7 mouse cellular contexts compared by ENCODE assay signal in genomic region chr7:139979011-139979719, GRCm38 (mm10). TPM values are rescaled to one million over a fixed set of nuclear protein-coding genes. Genes with fewer than 3 reads are reported as not detected.
A peak's percentile ranks its signal among the peaks of the same experiment; 100 is the strongest.
DNase-seq lines count a peak whose midpoint lies in the region; ATAC-seq lines count a peak whose summit lies in the region.

No protein-coding gene starts in this region.

- DNase-seq in lung, postnatal 25 days (ENCODE audit: low spot score), result no peak
- no peak for DNase-seq in midbrain, embryonic 10.5 days (ENCODE audit: low spot score)
- no peak for DNase-seq in gastrocnemius, adult 8-10 months (ENCODE audit: low spot score in 2 of 2)
- no peak for DNase-seq in urinary bladder, adult 18-20 months (ENCODE audit: low spot score in 2 of 2)

- 33% methylated on average over 13 of the region's 13 CpGs for WGBS in lung, embryonic 15.5 days
- WGBS in embryonic facial prominence, embryonic 15.5 days, result 38% methylated on average over 13 of the region's 13 CpGs
- WGBS in intestine, embryonic 16.5 days, result 36% methylated on average over 13 of the region's 13 CpGs
- WGBS in midbrain, embryonic 10.5 days, result 48% methylated on average over 13 of the region's 13 CpGs

- H3K4me3 ChIP-seq in lung, embryonic 15.5 days, result peak overlapping the region; percentile 51
- peak overlapping the region; percentile 48 for H3K4me3 ChIP-seq in embryonic facial prominence, embryonic 15.5 days (replicated peaks)
- H3K4me3 ChIP-seq in intestine, embryonic 16.5 days (ENCODE audit: low read length), result peak overlapping the region; percentile 54
- peak overlapping the region; percentile 78 for H3K4me3 ChIP-seq in midbrain, embryonic 10.5 days

- H3K9ac ChIP-seq in lung, embryonic 15.5 days, result no peak overlapping the region
- H3K9ac ChIP-seq in embryonic facial prominence, embryonic 15.5 days, result peak overlapping the region; percentile 12; the same call in 1 of the 2 replicates
- peak overlapping the region; percentile 50 for H3K9ac ChIP-seq in intestine, embryonic 16.5 days (ENCODE audit: low read depth, low read length)

- peak; percentile 37; the same call in 1 of the 2 replicates for ATAC-seq in lung, embryonic 15.5 days (ENCODE audit: borderline replicate concordance, extremely low read depth, low FRiP score, low TSS enrichment)
- peak; percentile 16; the same call in 1 of the 2 replicates for ATAC-seq in embryonic facial prominence, embryonic 15.5 days (ENCODE audit: insufficient number of reproducible peaks, low FRiP score, low TSS enrichment, low read depth)
- ATAC-seq in intestine, embryonic 16.5 days, result peak; percentile 78

- no peak overlapping the region for H3K27ac ChIP-seq in lung, embryonic 15.5 days
- H3K27ac ChIP-seq in embryonic facial prominence, embryonic 15.5 days (replicated peaks), result no peak overlapping the region
- no peak overlapping the region for H3K27ac ChIP-seq in intestine, embryonic 16.5 days (ENCODE audit: low read length)
- H3K27ac ChIP-seq in midbrain, embryonic 10.5 days (replicated peaks), result no peak overlapping the region; the same call in 1 of the 2 replicates

- H3K9me3 ChIP-seq in lung, embryonic 15.5 days, result no peaks in the 10 kb centered on the region
- no peaks in the 10 kb centered on the region for H3K9me3 ChIP-seq in embryonic facial prominence, embryonic 15.5 days (replicated peaks)
- H3K9me3 ChIP-seq in intestine, embryonic 16.5 days (ENCODE audit: control insufficient read depth, low read length), result no peaks in the 10 kb centered on the region
- no peaks in the 10 kb centered on the region for H3K9me3 ChIP-seq in midbrain, embryonic 10.5 days (replicated peaks)

- no peaks in the 10 kb centered on the region for H3K27me3 ChIP-seq in lung, embryonic 15.5 days
- H3K27me3 ChIP-seq in embryonic facial prominence, embryonic 15.5 days, result no peaks in the 10 kb centered on the region
- no peaks in the 10 kb centered on the region for H3K27me3 ChIP-seq in intestine, embryonic 16.5 days (replicated peaks; ENCODE audit: control insufficient read depth, insufficient read depth, low read length)
- peaks cover 36% of the 10 kb centered on the region for H3K27me3 ChIP-seq in midbrain, embryonic 10.5 days (ENCODE audit: low read depth, poor library complexity, severe bottlenecking)

- no peaks in the 10 kb centered on the region for H3K36me3 ChIP-seq in lung, embryonic 15.5 days
- 0 out of 2 replicates have a peak, but pooled peaks cover 3% of the 10 kb centered on the region for H3K36me3 ChIP-seq in embryonic facial prominence, embryonic 15.5 days
- no peaks in the 10 kb centered on the region for H3K36me3 ChIP-seq in intestine, embryonic 16.5 days (ENCODE audit: control insufficient read depth, insufficient read depth, low read length)
- H3K36me3 ChIP-seq in midbrain, embryonic 10.5 days, result no peaks in the 10 kb centered on the region

- H3K4me1 ChIP-seq in lung, embryonic 15.5 days, result peaks cover 12% of the 10 kb centered on the region; the same call in 1 of the 2 replicates
- H3K4me1 ChIP-seq in embryonic facial prominence, embryonic 15.5 days, result peaks cover 14% of the 10 kb centered on the region
- H3K4me1 ChIP-seq in intestine, embryonic 16.5 days (ENCODE audit: control insufficient read depth, insufficient read depth, low read length), result peaks cover 5% of the 10 kb centered on the region; the same call in 1 of the 2 replicates
- H3K4me1 ChIP-seq in midbrain, embryonic 10.5 days, result peaks cover 16% of the 10 kb centered on the region

- H3K4me2 ChIP-seq in lung, embryonic 15.5 days, result peak overlapping the region; percentile 81
- H3K4me2 ChIP-seq in embryonic facial prominence, embryonic 15.5 days (replicated peaks), result peak overlapping the region; percentile 70
- peak overlapping the region; percentile 69 for H3K4me2 ChIP-seq in intestine, embryonic 16.5 days (ENCODE audit: low read depth, low read length)

RNA-seq across cellular contexts. Expression of gene 6430531B16Rik, which starts 0.6 kb away (rescaled TPM):
- 1.2 and 1.7 TPM in 2 replicates for polyA plus RNA-seq in lung, embryonic 15.5 days (2015; fragmentation: Nextera tagmentation; extraction: Ambion mirVana)
- polyA plus RNA-seq in embryonic facial prominence, embryonic 15.5 days (2015; fragmentation: Nextera tagmentation; extraction: Ambion mirVana), result 3.6 and 5.0 TPM in 2 replicates
- 0.13 TPM in 1 of 2 replicates, not detected in the other for polyA plus RNA-seq in intestine, embryonic 16.5 days (2015; fragmentation: Nextera tagmentation; extraction: Ambion mirVana)
- 0.74 and 1.1 TPM in 2 replicates for polyA plus RNA-seq in midbrain, embryonic 10.5 days (2016; fragmentation: Nextera tagmentation; extraction: Ambion mirVana)
- not detected for total RNA-seq in gastrocnemius, adult 8-10 months (2022)

RNA-seq across cellular contexts. Expression of gene Adam8, which starts 13.2 kb away (rescaled TPM):
- polyA plus RNA-seq in lung, embryonic 15.5 days (2015; fragmentation: Nextera tagmentation; extraction: Ambion mirVana), result 1.4 and 1.8 TPM in 2 replicates
- polyA plus RNA-seq in embryonic facial prominence, embryonic 15.5 days (2015; fragmentation: Nextera tagmentation; extraction: Ambion mirVana), result 2.8 and 4.0 TPM in 2 replicates
- 1.0 and 1.2 TPM in 2 replicates for polyA plus RNA-seq in intestine, embryonic 16.5 days (2015; fragmentation: Nextera tagmentation; extraction: Ambion mirVana)
- polyA plus RNA-seq in midbrain, embryonic 10.5 days (2016; fragmentation: Nextera tagmentation; extraction: Ambion mirVana), result 2.5 and 2.7 TPM in 2 replicates
- total RNA-seq in gastrocnemius, adult 8-10 months (2022), result under 1 TPM in 3 of 4 experiments, not detected in 1; 0.22 to 0.54 (median 0.39) TPM

RNA-seq across cellular contexts. Expression of gene Utf1, which starts 35.6 kb away (rescaled TPM):
- polyA plus RNA-seq in lung, embryonic 15.5 days (2015; fragmentation: Nextera tagmentation; extraction: Ambion mirVana), result 0.31 TPM in 1 of 2 replicates, not detected in the other
- polyA plus RNA-seq in embryonic facial prominence, embryonic 15.5 days (2015; fragmentation: Nextera tagmentation; extraction: Ambion mirVana), result 0.17 TPM in 1 of 2 replicates, not detected in the other
- polyA plus RNA-seq in intestine, embryonic 16.5 days (2015; fragmentation: Nextera tagmentation; extraction: Ambion mirVana), result not detected in 2 replicates
- 0.16 TPM in 1 of 2 replicates, not detected in the other for polyA plus RNA-seq in midbrain, embryonic 10.5 days (2016; fragmentation: Nextera tagmentation; extraction: Ambion mirVana)
- total RNA-seq in gastrocnemius, adult 8-10 months (2022), result not detected

RNA-seq across cellular contexts. Expression of gene Zfp511, which starts 57.0 kb away (rescaled TPM):
- 40.0 and 40.1 TPM in 2 replicates for polyA plus RNA-seq in lung, embryonic 15.5 days (2015; fragmentation: Nextera tagmentation; extraction: Ambion mirVana)
- 38.5 and 39.0 TPM in 2 replicates for polyA plus RNA-seq in embryonic facial prominence, embryonic 15.5 days (2015; fragmentation: Nextera tagmentation; extraction: Ambion mirVana)
- 31.7 and 32.8 TPM in 2 replicates for polyA plus RNA-seq in intestine, embryonic 16.5 days (2015; fragmentation: Nextera tagmentation; extraction: Ambion mirVana)
- polyA plus RNA-seq in midbrain, embryonic 10.5 days (2016; fragmentation: Nextera tagmentation; extraction: Ambion mirVana), result 42.6 and 43.8 TPM in 2 replicates
- total RNA-seq in gastrocnemius, adult 8-10 months (2022), result 10 to 100 TPM in 1 of 4 experiments, 1 to 10 TPM in 3; 6.1 to 11.2 (median 8.4) TPM

RNA-seq across cellular contexts. Expression of gene Tubgcp2, which starts 57.3 kb away (rescaled TPM):
- 53.2 and 56.4 TPM in 2 replicates for polyA plus RNA-seq in lung, embryonic 15.5 days (2015; fragmentation: Nextera tagmentation; extraction: Ambion mirVana)
- 49.7 and 55.3 TPM in 2 replicates for polyA plus RNA-seq in embryonic facial prominence, embryonic 15.5 days (2015; fragmentation: Nextera tagmentation; extraction: Ambion mirVana)
- 34.3 and 35.3 TPM in 2 replicates for polyA plus RNA-seq in intestine, embryonic 16.5 days (2015; fragmentation: Nextera tagmentation; extraction: Ambion mirVana)
- polyA plus RNA-seq in midbrain, embryonic 10.5 days (2016; fragmentation: Nextera tagmentation; extraction: Ambion mirVana), result 74.0 and 80.0 TPM in 2 replicates
- total RNA-seq in gastrocnemius, adult 8-10 months (2022), result 10 to 100 TPM; 19.9 to 22.3 (median 20.9) TPM

Comparison
In these comparisons a context has a peak if more than half of its experiments do, and no peak if none do; other contexts are left out.
1. ATAC-seq: peak in every context shown above with its lines; median percentile 78 in intestine, embryonic 16.5 days; 37 in lung, embryonic 15.5 days; 16 in embryonic facial prominence, embryonic 15.5 days.